Mouse (Mus musculus): ENCODE measurements around the gene Ovol1.

- no peak for TF ChIP-seq CTCF (IDR thresholded peaks at IDR 0.05; ENCODE audit: low read depth, low read length)
- TF ChIP-seq GATA2 (IDR thresholded peaks at IDR 0.05; ENCODE audit: borderline replicate concordance, low read depth, low read length) = no peak
- no peak for TF ChIP-seq GATA1 (IDR thresholded peaks at IDR 0.05; ENCODE audit: borderline replicate concordance, low read length)
- no peak for TF ChIP-seq TAL1 (conservative IDR thresholded peaks at IDR 0.05; ENCODE audit: low read depth, low read length)
- no peak for TF ChIP-seq POLR2AphosphoS5 (IDR thresholded peaks at IDR 0.05; ENCODE audit: insufficient replicate concordance, low read depth, low read length)
Observed at GRCm38 (mm10) chr19:5513005-5513349, 47.5 kb downstream of the Ovol1 start.
